Mouse (Mus musculus) midbrain, embryonic 16.5 days (tissue): ENCODE results near the gene Susd5. TPM values are rescaled to one million over a fixed set of nuclear protein-coding genes. Genes with fewer than 3 reads are reported as not detected.

Experiments used
- ATAC-seq: fragments of 200-750 bp; cut with Nextera tagmentation; 2 replicates; pipeline ENCODE4 v1.8.0; 2017; ENCODE audit warnings: moderate TSS enrichment
- H3K27ac ChIP-seq: fragments of 300-500 bp; sonication (generic); 2 replicates; pipeline ENCODE4 v1.5.1; 2014; ENCODE audit warnings: mild to moderate bottlenecking, low read length, mixed read lengths
- H3K27me3 ChIP-seq: fragments of 300-500 bp; sonication (generic); 2 replicates; pipeline ENCODE4 v1.6.1; 2014; ENCODE audit warnings: low read depth, low read length, mixed read lengths; ENCODE audit not compliant: control insufficient read depth, insufficient read depth
- H3K36me3 ChIP-seq: fragments of 300-500 bp; sonication (generic); 2 replicates; pipeline ENCODE4 v1.6.1; 2014; ENCODE audit warnings: mild to moderate bottlenecking, low read length, moderate library complexity, mixed read lengths; ENCODE audit not compliant: control insufficient read depth, insufficient read depth
- H3K4me1 ChIP-seq: fragments of 300-500 bp; sonication (generic); 2 replicates; pipeline ENCODE4 v1.6.1; 2014; ENCODE audit warnings: mild to moderate bottlenecking, low read length, mixed read lengths; ENCODE audit not compliant: control insufficient read depth, insufficient read depth
- H3K4me2 ChIP-seq: fragments of 300-500 bp; sonication (generic); 2 replicates; pipeline ENCODE4 v1.6.1; 2014; ENCODE audit warnings: mild to moderate bottlenecking, low read length, mixed read lengths
- H3K4me3 ChIP-seq: fragments of 300-500 bp; sonication (generic); 2 replicates; pipeline ENCODE4 v1.5.1; 2014; ENCODE audit warnings: low read depth, mild to moderate bottlenecking, low read length, moderate library complexity, mixed read lengths
- H3K9ac ChIP-seq: fragments of 300-500 bp; sonication (generic); 2 replicates; pipeline ENCODE4 v1.6.1; 2014; ENCODE audit warnings: low read depth, low read length, mixed read lengths
- H3K9me3 ChIP-seq: fragments of 300-500 bp; sonication (generic); replicated peaks from 2 replicates; pipeline ENCODE4 v1.6.1; 2014; ENCODE audit warnings: mild to moderate bottlenecking, low read length, mixed read lengths; ENCODE audit not compliant: control insufficient read depth, poor library complexity, severe bottlenecking
- WGBS: fragments of 180-500 bp; shearing (Covaris S2); extraction: QIAGEN DNeasy Blood & Tissue Kit; methylation state at CpG from one replicate; pipeline ENCODE4 v1.1.7; 2014; 5-methylcytosine and 5-hydroxymethylcytosine counted together
- polyA plus RNA-seq: library from polyadenylated mRNA; unstranded; fragments of >200 nt; fragmentation: Nextera tagmentation; extraction: Ambion mirVana; gene quantifications from 2 replicates; pipeline ENCODE4 v1.2.1, GENCODE M21; 2015

Gene Susd5
- polyA plus RNA-seq, 1 experiment from 2014 or later = 0.72 TPM

DNA sequence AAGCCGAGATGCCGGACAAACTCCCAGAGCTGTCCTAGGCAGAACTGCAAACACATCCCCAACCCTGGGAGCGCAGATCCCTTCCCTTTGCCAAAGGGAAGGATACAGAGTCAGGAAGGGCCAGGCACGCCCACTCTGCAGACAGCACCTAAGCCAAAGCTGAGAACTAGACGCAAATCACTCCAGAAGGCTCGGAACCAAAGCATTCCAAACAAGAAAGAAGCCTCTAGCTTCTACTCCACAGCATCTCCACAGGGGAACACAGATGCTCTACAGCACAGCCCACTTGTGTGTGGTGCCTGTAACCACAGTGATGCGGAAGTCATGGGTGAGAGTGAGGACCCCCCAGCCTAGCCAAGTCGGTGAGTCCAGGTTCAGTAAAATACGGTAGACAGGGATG, 31.8 kb upstream of the Susd5 start:
- Histone ChIP-seq H3K4me2 (peak overlapping the region; percentile 94), H3K36me3 (no peaks in the 10 kb centered on the region), H3K27ac (no peak overlapping the region), H3K27me3 (no peaks in the 10 kb centered on the region), H3K4me1 (peaks cover 12% of the 10 kb centered on the region), H3K4me3 (peak overlapping the region; percentile 82), H3K9me3 (no peaks in the 10 kb centered on the region), H3K9ac (peak overlapping the region; percentile 89)
- no peak for ATAC-seq
- 59% methylated on average over 9 of the region's 9 CpGs for WGBS

DNA sequence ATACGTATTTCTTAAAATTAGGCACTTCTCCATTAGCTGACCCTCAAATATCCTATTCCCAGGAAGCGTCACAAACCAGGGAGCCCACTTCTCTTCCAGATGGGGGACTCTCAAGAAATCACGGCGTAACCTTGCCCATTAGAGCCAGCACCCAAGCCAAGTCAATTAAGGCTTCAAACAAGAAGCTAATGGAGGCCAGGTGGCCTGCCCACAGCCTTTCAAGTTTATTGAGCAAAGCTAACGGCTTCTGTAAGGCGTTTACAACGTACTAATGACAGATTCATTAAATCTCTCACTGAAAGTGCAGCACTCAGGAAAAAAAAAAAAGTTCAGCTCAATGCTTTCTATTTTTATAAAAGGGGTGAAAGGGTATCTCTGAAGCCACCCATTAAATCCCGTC, 31.1 kb upstream of the Susd5 start:
- 22% methylated on average over 8 of the region's 8 CpGs for WGBS
- ATAC-seq = no peak
- Histone ChIP-seq H3K4me3 (peak overlapping the region; percentile 82), H3K4me1 (peaks cover 12% of the 10 kb centered on the region), H3K4me2 (peak overlapping the region; percentile 94), H3K9ac (peak overlapping the region; percentile 89), H3K27ac (peak overlapping the region; percentile 81), H3K27me3 (no peaks in the 10 kb centered on the region), H3K36me3 (no peaks in the 10 kb centered on the region), H3K9me3 (no peaks in the 10 kb centered on the region)

DNA sequence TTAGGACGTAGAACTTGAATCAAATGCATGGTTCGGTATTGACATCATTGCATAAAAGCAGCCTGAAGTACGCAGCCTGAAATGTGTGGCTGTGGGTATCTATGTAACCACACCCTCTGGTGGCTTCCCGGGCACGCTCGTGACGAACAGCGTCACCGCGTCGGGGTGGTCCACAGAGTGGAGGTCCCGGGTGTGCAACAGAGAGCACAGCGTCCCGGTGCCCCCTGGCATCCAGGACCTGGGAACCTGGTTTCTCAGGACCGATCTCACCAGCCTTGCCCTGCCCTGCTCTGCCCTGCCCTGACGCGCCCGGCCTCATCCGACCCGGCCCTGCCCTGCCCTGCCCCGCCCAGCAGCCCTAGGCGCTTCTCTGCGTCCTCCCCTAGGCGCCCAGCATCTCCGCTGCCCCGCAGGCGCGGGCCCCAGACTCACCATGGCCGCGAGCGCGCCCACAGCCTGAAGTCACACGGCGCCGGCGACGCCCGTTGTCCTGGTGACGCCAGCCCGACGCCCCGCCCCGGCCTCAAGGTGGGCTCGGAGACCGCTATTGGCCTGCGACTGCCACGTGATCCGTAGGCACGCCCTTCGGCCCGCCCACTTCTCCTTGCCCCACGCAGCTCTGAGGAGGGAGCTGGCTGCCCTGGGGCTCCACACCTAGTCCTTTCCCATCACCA, 30.5 kb upstream of the Susd5 start:
- Histone ChIP-seq H3K4me3 (peak overlapping the region; percentile 82), H3K4me1 (peaks cover 12% of the 10 kb centered on the region)
- under 1% methylated on average over 52 of the region's 52 CpGs for WGBS

DNA sequence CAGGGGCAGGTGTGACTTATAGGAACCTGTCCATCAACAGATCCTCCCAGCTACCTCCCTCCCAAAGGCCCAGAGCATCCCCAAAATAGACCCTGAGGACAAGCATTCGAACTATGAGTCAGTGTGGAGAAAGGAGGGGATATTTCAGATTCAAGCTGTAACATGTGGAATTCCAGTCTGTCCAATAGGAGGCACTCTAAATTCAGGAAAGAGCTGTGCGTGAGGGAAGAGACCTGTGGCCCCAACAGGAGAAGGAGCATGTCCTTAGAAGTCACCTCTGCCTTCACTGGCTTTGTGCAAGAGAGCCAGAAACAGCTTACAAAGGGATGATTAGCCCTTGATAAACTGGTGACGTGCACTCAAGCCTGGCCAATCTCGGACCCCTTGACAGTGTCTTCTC, 16.0 kb upstream of the Susd5 start:
- 78% methylated on average over 4 of the region's 4 CpGs for WGBS

More for the DNA sequence above, 30.5 kb upstream of the Susd5 start:
- H3K27me3 ChIP-seq = no peaks in the 10 kb centered on the region
- peak overlapping the region; percentile 89 for H3K9ac ChIP-seq
- no peaks in the 10 kb centered on the region for H3K9me3 ChIP-seq
- ATAC-seq = peak; percentile 97
- no peaks in the 10 kb centered on the region for H3K36me3 ChIP-seq
- H3K4me2 ChIP-seq = peak overlapping the region; percentile 94
- peak overlapping the region; percentile 81 for H3K27ac ChIP-seq

DNA sequence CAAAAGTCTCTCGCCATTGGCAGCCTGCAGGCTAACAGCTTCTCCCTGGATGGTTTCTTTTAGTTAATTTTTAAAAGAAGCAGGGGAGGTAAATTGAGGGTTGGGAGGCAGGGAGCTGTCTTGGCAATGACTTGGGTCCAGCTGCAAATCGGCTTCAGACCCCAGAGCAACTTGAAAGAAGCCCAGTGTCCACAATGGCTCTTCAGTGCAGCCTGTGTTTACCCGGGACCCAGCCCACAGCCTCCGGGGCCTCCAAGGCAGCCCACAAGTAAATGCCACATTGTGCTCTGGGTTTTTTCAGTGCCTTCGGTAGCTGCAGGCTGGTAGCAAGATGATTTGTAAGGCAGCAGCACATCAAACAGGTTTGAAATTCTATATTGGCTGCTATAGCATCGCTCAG, 14.4 kb upstream of the Susd5 start:
- Histone ChIP-seq H3K4me1 (no peaks in the 10 kb centered on the region), H3K27ac (no peak overlapping the region)
- 51% methylated on average over 6 of the region's 6 CpGs for WGBS

More for the DNA sequence above, 16.0 kb upstream of the Susd5 start:
- no peak overlapping the region for H3K9ac ChIP-seq
- H3K27me3 ChIP-seq = no peaks in the 10 kb centered on the region
- no peak overlapping the region for H3K4me3 ChIP-seq
- no peaks in the 10 kb centered on the region for H3K4me1 ChIP-seq
- no peaks in the 10 kb centered on the region for H3K9me3 ChIP-seq
- no peak overlapping the region for H3K4me2 ChIP-seq
- ATAC-seq = no peak
- no peak overlapping the region for H3K27ac ChIP-seq
- H3K36me3 ChIP-seq = no peaks in the 10 kb centered on the region

DNA sequence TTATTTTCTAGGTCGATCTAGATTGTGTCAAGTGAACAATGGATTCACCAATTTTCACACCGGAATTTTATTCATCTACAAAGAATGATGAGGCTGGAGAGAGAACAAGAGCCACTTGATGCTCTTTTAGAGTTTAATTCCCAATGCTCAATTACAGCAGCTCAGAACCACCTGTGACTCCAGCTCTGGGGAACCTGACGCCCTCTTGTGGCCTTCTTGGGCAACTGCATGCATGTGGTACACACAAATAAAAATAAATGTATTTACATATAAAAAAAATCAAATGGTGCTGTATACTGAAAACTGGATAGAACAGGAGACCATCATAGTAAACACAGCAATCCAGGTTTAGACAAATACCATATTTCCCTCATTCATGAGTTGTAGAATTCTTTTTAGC, 12.5 kb upstream of the Susd5 start:
- WGBS = 57% methylated on average over 3 of the region's 3 CpGs
- no peak overlapping the region for H3K4me3 ChIP-seq
- no peak overlapping the region for H3K4me2 ChIP-seq
- no peaks in the 10 kb centered on the region for H3K27me3 ChIP-seq
- no peak for ATAC-seq
- no peak overlapping the region for H3K27ac ChIP-seq
- H3K9me3 ChIP-seq = no peaks in the 10 kb centered on the region
- no peak overlapping the region for H3K9ac ChIP-seq
- H3K36me3 ChIP-seq = no peaks in the 10 kb centered on the region
- H3K4me1 ChIP-seq = no peaks in the 10 kb centered on the region

More for the DNA sequence above, 14.4 kb upstream of the Susd5 start:
- no peaks in the 10 kb centered on the region for H3K9me3 ChIP-seq
- no peak overlapping the region for H3K4me2 ChIP-seq
- ATAC-seq = no peak
- H3K36me3 ChIP-seq = no peaks in the 10 kb centered on the region
- no peaks in the 10 kb centered on the region for H3K27me3 ChIP-seq
- no peak overlapping the region for H3K4me3 ChIP-seq
- no peak overlapping the region for H3K9ac ChIP-seq

DNA sequence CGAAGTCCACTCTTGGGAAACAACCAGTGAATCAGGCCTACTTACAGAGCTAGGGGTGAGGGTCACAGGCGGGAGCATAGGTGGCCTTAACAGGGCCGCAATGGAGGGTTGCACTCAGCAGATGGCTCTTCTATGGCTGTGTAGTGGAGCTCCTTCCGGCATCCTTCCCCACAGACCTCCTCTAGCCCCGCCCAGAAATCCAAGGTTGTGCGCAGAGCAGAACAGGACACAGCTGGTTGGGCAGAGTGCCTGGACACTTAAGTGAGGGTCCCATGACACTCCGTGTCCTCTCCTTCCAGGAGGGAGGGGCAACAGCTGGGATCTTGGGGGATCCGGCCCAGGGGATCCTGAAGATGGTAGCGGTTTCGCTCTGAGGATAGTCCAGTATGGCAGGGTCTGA, 10.9 kb upstream of the Susd5 start, which contains the start of gene Fbxl2:
Fbxl2 (minus strand) TSS at position 164 of the 400 bp plus-strand sequence.
- Histone ChIP-seq H3K9me3 (no peaks in the 10 kb centered on the region), H3K9ac (no peak within 1 kb of the TSS), H3K4me2 (no peak within 1 kb of the TSS), H3K27me3 (no peaks in the 10 kb centered on the region), H3K4me1 (no peaks in the 10 kb centered on the region), H3K4me3 (no peak within 1 kb of the TSS), H3K27ac (no peak within 1 kb of the TSS), H3K36me3 (no peaks in the 10 kb centered on the region)
- 89% methylated on average over 10 of the region's 10 CpGs for WGBS
- no peak for ATAC-seq

DNA sequence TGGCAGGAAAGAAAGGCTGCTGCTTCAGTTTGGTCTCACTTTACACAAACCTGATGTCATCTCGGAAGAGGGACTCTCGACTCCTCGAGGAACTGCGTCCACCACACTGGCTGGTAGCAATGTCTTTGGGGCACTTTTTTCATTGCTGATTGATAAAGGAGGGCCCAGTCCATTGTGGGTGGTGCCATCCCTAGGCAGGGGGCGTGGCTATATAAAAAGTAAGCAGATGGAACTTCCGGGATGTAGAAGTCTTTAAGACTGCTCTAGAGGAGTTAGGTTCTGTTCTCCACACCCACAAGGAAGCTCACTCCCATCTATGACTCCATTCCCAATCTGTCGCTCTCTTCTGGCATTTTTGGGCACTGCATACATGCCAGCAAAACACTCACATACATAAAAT, 10.3 kb upstream of the Susd5 start:
- Histone ChIP-seq H3K9ac (no peak overlapping the region), H3K4me1 (no peaks in the 10 kb centered on the region), H3K4me2 (no peak overlapping the region), H3K27me3 (no peaks in the 10 kb centered on the region), H3K36me3 (no peaks in the 10 kb centered on the region), H3K4me3 (no peak overlapping the region), H3K9me3 (no peaks in the 10 kb centered on the region), H3K27ac (no peak overlapping the region)
- WGBS = 89% methylated on average over 7 of the region's 7 CpGs
- no peak for ATAC-seq

DNA sequence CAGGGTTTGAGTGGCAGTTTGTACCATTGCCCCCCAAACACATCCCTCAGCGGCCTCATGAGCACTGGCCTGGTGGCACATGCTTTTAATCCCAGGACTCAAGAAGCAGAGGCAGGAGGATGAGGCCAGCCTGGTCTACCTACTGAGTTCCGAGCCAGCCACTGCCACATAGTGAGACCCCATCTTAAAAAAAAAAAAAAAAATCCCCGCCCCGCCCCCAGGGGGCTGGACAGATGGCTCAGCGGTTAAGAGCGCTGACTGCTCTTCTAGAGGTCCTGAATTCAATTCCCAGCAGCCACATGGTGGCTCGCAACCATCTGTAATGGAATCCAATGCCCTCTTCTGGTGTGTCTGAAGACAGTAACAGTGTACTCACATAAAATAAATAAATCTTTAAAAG, 6.8 kb upstream of the Susd5 start:
- no peak overlapping the region for H3K4me2 ChIP-seq
- no peak overlapping the region for H3K4me3 ChIP-seq
- WGBS = 86% methylated on average over 7 of the region's 7 CpGs

More for the DNA sequence above, 6.8 kb upstream of the Susd5 start:
- Histone ChIP-seq H3K4me1 (no peaks in the 10 kb centered on the region), H3K9ac (no peak overlapping the region), H3K27me3 (no peaks in the 10 kb centered on the region; the same call in 1 of the 2 replicates), H3K9me3 (no peaks in the 10 kb centered on the region), H3K27ac (no peak overlapping the region), H3K36me3 (no peaks in the 10 kb centered on the region)
- ATAC-seq = no peak
